Mouse (Mus musculus) heart, embryonic 10.5 days (tissue): Measurements from ENCODE around the gene Plscr4. TPM values are rescaled to one million over a fixed set of nuclear protein-coding genes. Genes with fewer than 3 reads are reported as not detected.

ENCODE experiments used
- DNase-seq: peaks from one replicate; pipeline ENCODE4 v3.0.0-alpha.2; 2017; ENCODE audit warnings: low spot score
- H3K27ac ChIP-seq: fragments of 300-500 bp; sonication (generic); 2 replicates; pipeline ENCODE4 v1.5.1; 2016; ENCODE audit warnings: mild to moderate bottlenecking
- H3K27me3 ChIP-seq: fragments of 300-500 bp; sonication (generic); 2 replicates; pipeline ENCODE4 v1.6.1; 2016; ENCODE audit warnings: mild to moderate bottlenecking; ENCODE audit not compliant: poor library complexity, insufficient read depth, severe bottlenecking
- H3K36me3 ChIP-seq: fragments of 300-500 bp; sonication (generic); 2 replicates; pipeline ENCODE4 v1.6.1; 2016; ENCODE audit warnings: mild to moderate bottlenecking, moderate library complexity
- H3K4me1 ChIP-seq: fragments of 300-500 bp; sonication (generic); 2 replicates; pipeline ENCODE4 v1.6.1; 2016; ENCODE audit warnings: mild to moderate bottlenecking
- H3K4me3 ChIP-seq: fragments of 300-500 bp; sonication (generic); 2 replicates; pipeline ENCODE4 v1.5.1; 2016; ENCODE audit warnings: mild to moderate bottlenecking, moderate library complexity
- H3K9me3 ChIP-seq: fragments of 300-500 bp; sonication (generic); 2 replicates; pipeline ENCODE4 v1.6.1; 2016; ENCODE audit warnings: mild to moderate bottlenecking, moderate library complexity
- WGBS: fragments of 180-500 bp; shearing (Covaris S2); methylation state at CpG from one replicate; pipeline ENCODE4 v1.1.7; 2016; 5-methylcytosine and 5-hydroxymethylcytosine counted together
- polyA plus RNA-seq: library from polyadenylated mRNA; unstranded; fragments of >200 nt; fragmentation: Nextera tagmentation; extraction: Ambion mirVana; gene quantifications from 2 replicates; pipeline ENCODE4 v1.2.1, GENCODE M21; 2016

The Plscr4 gene
- polyA plus RNA-seq, 1 experiment from 2014 or later: 1.0 TPM

DNA sequence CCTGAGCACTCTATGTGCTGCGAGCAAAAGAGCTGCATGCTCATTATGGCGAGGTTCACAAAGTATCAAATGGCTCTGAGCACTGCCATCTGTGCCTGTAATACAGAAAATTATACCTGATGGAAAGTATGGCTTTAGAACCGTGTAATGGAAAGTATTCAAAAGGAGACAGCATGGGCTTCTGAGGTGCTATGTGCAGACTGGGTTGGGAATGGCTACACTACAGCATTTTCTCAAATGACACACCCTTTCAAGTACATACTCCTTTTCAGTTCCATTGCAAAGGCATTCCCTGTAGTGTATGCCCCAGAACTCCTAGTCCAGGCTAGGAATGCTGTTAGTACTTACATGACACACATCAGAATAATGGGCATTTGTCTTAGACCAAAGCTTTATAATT, 72.9 kb downstream of the Plscr4 start:
- H3K27ac ChIP-seq: no peak overlapping the region
- no peak for DNase-seq
- no peaks in the 10 kb centered on the region for H3K36me3 ChIP-seq
- no peaks in the 10 kb centered on the region for H3K4me1 ChIP-seq
- no peaks in the 10 kb centered on the region for H3K9me3 ChIP-seq
- no peak overlapping the region for H3K4me3 ChIP-seq
- H3K27me3 ChIP-seq: no peaks in the 10 kb centered on the region
- WGBS: 85% methylated on average over 3 of the region's 3 CpGs

DNA sequence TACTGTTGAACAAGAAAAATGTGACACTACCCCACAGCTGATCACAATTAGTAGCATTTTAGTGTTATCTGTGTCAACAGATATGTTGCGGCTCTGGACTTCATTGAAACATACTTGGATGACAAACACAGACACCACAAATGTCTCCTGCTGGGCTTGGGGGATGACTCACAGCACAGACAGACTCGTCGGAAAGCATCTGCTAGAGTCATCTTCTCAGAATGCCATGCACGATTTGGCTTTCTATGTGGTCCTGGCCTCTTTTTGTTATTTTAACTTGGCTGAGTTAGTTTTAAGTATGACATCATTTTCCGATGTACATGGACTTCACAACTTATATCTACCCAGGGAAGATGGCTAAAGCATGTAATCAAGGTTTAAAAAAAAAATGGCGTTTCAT, 80.6 kb downstream of the Plscr4 start:
- Histone ChIP-seq H3K4me1 (peaks cover 6% of the 10 kb centered on the region; the same call in 1 of the 2 replicates), H3K36me3 (0 out of 2 replicates have a peak, but pooled peaks cover 2% of the 10 kb centered on the region), H3K27ac (no peak overlapping the region), H3K9me3 (no peaks in the 10 kb centered on the region), H3K27me3 (no peaks in the 10 kb centered on the region), H3K4me3 (no peak overlapping the region)
- no peak for DNase-seq
- WGBS: 65% methylated on average over 6 of the region's 6 CpGs

DNA sequence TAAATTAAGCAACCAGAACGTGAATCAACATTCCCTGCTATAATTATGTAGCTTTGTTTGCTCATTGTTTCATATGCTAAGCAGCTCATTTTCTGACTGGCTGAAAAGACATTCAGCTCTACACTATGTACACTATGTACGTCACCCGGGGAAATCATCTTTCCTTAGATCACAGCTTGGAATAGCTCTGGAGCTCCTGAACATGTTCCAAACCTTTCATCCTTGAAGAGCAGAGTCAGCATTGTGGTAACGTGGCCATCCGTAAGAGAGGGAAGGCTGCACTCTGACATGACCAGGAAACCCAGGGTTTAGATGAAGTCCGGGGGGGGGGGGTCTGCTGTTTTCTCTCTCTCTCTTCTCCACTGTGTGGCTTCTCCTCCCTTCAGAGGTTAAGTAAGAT, 81.0 kb downstream of the Plscr4 start:
- no peak overlapping the region for H3K4me3 ChIP-seq
- WGBS: 85% methylated on average over 6 of the region's 6 CpGs
- no peak for DNase-seq

More for the DNA sequence above, 81.0 kb downstream of the Plscr4 start:
- Histone ChIP-seq H3K36me3 (0 out of 2 replicates have a peak, but pooled peaks cover 2% of the 10 kb centered on the region), H3K27ac (no peak overlapping the region), H3K4me1 (peaks cover 6% of the 10 kb centered on the region; the same call in 1 of the 2 replicates), H3K27me3 (no peaks in the 10 kb centered on the region), H3K9me3 (no peaks in the 10 kb centered on the region)

Other genes starting within 250 kb of the Plscr4 start
- gene Plscr1, start 207.6 kb upstream of the Plscr4 start, polyA plus RNA-seq: 37.8 and 38.7 TPM in 2 replicates
- gene Plscr2, start 181.8 kb upstream of the Plscr4 start, polyA plus RNA-seq: 0.85 and 2.6 TPM in 2 replicates
- not detected in 2 replicates for gene 1700057G04Rik, start 148.0 kb upstream of the Plscr4 start, polyA plus RNA-seq
- 29.5 and 39.5 TPM in 2 replicates for gene Plod2, start 84.8 kb downstream of the Plscr4 start, polyA plus RNA-seq